Mouse (Mus musculus) kidney, adult 2 months (tissue): ENCODE measurements around the gene Atg4a.

ENCODE experiments used
- CTCF ChIP-seq: fragments of 200-500 bp; conservative IDR thresholded peaks from 2 replicates; pipeline ENCODE4 v1.5.1; 2011; ENCODE audit warnings: low read depth, mild to moderate bottlenecking, control low read depth, low read length, moderate library complexity, mixed read lengths; ENCODE audit not compliant: insufficient read depth, insufficient read length
- POLR2A ChIP-seq: fragments of 200-500 bp; IDR thresholded peaks from one replicate; pipeline ENCODE4 v1.6.1; 2011; ENCODE audit warnings: low read depth, low read length, control low read depth

DNA sequence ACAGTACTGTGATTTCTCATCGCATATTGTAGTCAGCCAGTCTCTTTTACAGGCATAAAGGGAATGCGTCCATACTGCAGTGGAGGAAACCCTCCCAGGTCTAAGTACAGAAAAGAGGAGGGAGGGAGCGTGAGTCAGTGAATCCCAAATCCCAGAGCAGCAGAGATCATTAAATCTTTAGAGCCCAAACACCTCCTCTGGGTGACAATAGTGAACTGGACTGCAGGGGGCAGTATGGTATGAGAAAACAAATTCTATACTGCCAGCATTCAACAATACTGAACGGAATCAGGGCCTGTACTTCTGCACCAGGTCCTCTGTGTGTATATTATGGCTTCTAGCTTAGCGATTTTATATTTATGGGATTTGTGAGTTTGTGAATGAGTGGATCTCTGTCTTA lies 256.1 kb downstream of the Atg4a start:
- TF ChIP-seq POLR2A: no peak
- TF ChIP-seq CTCF: no peak
